Mouse (Mus musculus): ENCODE measurements around the gene Hpf1. TPM values are rescaled to one million over a fixed set of nuclear protein-coding genes. Genes with fewer than 3 reads are reported as not detected.
A peak's percentile ranks its signal among the peaks of the same experiment; 100 is the strongest.

Gene Hpf1
- total and polyA plus RNA-seq, 2 experiments from 2014 or later, result 47.0 to 110 TPM

DNA sequence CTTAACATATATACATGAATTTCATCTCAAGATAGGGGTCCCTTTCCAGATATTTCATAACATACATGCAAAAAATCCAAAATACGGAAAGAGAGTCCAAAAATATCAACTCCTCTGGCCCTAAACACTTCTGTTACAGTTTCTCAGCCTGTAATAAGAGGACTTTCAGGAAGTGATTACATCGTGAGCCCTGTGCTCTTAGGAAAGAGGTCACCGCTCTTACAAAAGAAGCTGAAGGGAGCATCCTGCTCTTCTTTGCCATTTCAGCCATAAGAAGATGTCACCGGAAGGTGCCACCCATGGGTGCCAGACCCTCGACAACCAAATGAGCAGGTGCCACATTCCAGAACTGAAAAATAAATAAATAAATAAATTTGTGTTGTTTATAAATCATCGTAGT is 28.4 kb upstream of the Hpf1 start:
- Histone ChIP-seq H3K9me3 (ENCODE audit: low read length) (no peaks in the 10 kb centered on the region), H3K36me3 (ENCODE audit: insufficient read depth) (no peaks in the 10 kb centered on the region), H3K4me3 (ENCODE audit: low read depth, low read length) (no peak overlapping the region), H3K4me1 (ENCODE audit: insufficient read depth) (no peaks in the 10 kb centered on the region), H3K27me3 (ENCODE audit: insufficient read depth, low read length) (no peaks in the 10 kb centered on the region), H3K9ac (no peak overlapping the region), H3K4me2 (ENCODE audit: low read depth) (no peak overlapping the region), H3K27ac (ENCODE audit: low read depth, low read length) (no peak overlapping the region)
- TF ChIP-seq CTCF (IDR thresholded peaks at IDR 0.05; ENCODE audit: low read depth), result no peak
- 93% methylated on average over 6 of the region's 6 CpGs for WGBS
- no peak for ATAC-seq
- no peak for DNase-seq

GRCm38 (mm10) chr8:60864875-60865274 is 25.3 kb upstream of the Hpf1 start:
- Histone ChIP-seq H3K4me1 (ENCODE audit: insufficient read depth) (no peaks in the 10 kb centered on the region), H3K4me2 (ENCODE audit: low read depth) (no peak overlapping the region), H3K36me3 (ENCODE audit: insufficient read depth) (no peaks in the 10 kb centered on the region), H3K9me3 (ENCODE audit: low read length) (no peaks in the 10 kb centered on the region), H3K27ac (ENCODE audit: low read depth, low read length) (no peak overlapping the region), H3K9ac (no peak overlapping the region), H3K4me3 (ENCODE audit: low read depth, low read length) (no peak overlapping the region), H3K27me3 (ENCODE audit: insufficient read depth, low read length) (no peaks in the 10 kb centered on the region)
- WGBS, result 64% methylated on average over 6 of the region's 6 CpGs
- ATAC-seq, result peak; percentile 21; the same call in 1 of the 2 replicates
- TF ChIP-seq CTCF (IDR thresholded peaks at IDR 0.05; ENCODE audit: low read depth), result no peak
- no peak for DNase-seq

GRCm38 (mm10) chr8:60865504-60866114 is 24.6 kb upstream of the Hpf1 start:
- Histone ChIP-seq H3K9me3 (ENCODE audit: low read length) (no peaks in the 10 kb centered on the region), H3K36me3 (ENCODE audit: insufficient read depth) (no peaks in the 10 kb centered on the region), H3K9ac (no peak overlapping the region), H3K27me3 (ENCODE audit: insufficient read depth, low read length) (no peaks in the 10 kb centered on the region), H3K4me1 (ENCODE audit: insufficient read depth) (no peaks in the 10 kb centered on the region), H3K27ac (ENCODE audit: low read depth, low read length) (no peak overlapping the region), H3K4me3 (ENCODE audit: low read depth, low read length) (no peak overlapping the region), H3K4me2 (ENCODE audit: low read depth) (no peak overlapping the region)
- peak; percentile 89 for DNase-seq
- ATAC-seq, result 0 out of 2 replicates have a peak, but pooled peaks have one; percentile 36
- TF ChIP-seq CTCF (IDR thresholded peaks at IDR 0.05; ENCODE audit: low read depth), result peak; percentile 84
- 31% methylated on average over 3 of the region's 3 CpGs for WGBS

DNA sequence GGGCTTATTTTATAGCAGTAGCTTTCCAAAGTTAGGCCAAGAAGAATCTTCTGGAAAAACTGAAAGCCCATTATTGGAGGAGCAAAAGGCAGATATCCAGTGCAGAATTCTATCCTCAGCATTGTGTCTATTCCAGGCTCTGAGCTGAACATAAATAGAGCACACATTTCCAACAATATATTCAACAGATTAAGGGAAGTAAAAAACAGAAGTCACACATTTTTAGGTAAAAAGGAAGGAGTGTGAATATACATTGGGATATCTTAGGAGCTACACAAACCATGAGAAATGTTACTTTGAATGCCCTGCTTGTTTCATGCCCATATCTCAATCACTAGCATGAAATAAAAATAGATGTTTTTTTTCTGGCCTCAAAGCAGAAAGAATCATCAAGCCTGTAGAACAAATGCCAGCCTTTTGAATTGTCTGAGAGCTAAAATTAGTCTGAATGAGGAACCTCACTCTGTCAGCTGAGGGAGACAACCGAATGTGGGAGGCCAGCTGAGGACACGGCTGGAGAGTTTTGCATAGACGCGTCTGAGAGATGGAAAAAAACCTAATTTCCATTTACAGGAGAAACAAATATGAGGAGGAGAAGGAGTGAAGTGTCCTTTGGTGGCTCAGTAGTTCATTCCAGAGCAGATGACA is 22.6 kb upstream of the Hpf1 start:
- TF ChIP-seq CTCF (IDR thresholded peaks at IDR 0.05; ENCODE audit: low read depth), result no peak
- no peaks in the 10 kb centered on the region for H3K4me1 ChIP-seq (ENCODE audit: insufficient read depth)
- 55% methylated on average over 4 of the region's 4 CpGs for WGBS
- no peaks in the 10 kb centered on the region for H3K27me3 ChIP-seq (ENCODE audit: insufficient read depth, low read length)
- H3K4me2 ChIP-seq (ENCODE audit: low read depth), result no peak overlapping the region
- H3K36me3 ChIP-seq (ENCODE audit: insufficient read depth), result no peaks in the 10 kb centered on the region
- H3K4me3 ChIP-seq (ENCODE audit: low read depth, low read length), result no peak overlapping the region
- no peaks in the 10 kb centered on the region for H3K9me3 ChIP-seq (ENCODE audit: low read length)
- DNase-seq (peak; percentile 34), ATAC-seq (peak; percentile 64)
- H3K9ac ChIP-seq, result no peak overlapping the region
- no peak overlapping the region for H3K27ac ChIP-seq (ENCODE audit: low read depth, low read length)

- Histone ChIP-seq H3K4me3 (ENCODE audit: low read depth, low read length) (no peak overlapping the region), H3K36me3 (ENCODE audit: insufficient read depth) (no peaks in the 10 kb centered on the region), H3K9me3 (ENCODE audit: low read length) (no peaks in the 10 kb centered on the region), H3K4me1 (ENCODE audit: insufficient read depth) (no peaks in the 10 kb centered on the region), H3K4me2 (ENCODE audit: low read depth) (no peak overlapping the region), H3K27ac (ENCODE audit: low read depth, low read length) (no peak overlapping the region), H3K9ac (no peak overlapping the region), H3K27me3 (ENCODE audit: insufficient read depth, low read length) (no peaks in the 10 kb centered on the region)
- DNase-seq (no peak), ATAC-seq (no peak)
- no peak for TF ChIP-seq CTCF (IDR thresholded peaks at IDR 0.05; ENCODE audit: low read depth)
- WGBS, result 93% methylated on average over 4 of the region's 4 CpGs
Measured at GRCm38 (mm10) chr8:60868236-60868965, 21.8 kb upstream of the Hpf1 start.

- TF ChIP-seq CTCF (IDR thresholded peaks at IDR 0.05; ENCODE audit: low read depth), result no peak
- no peak overlapping the region for H3K9ac ChIP-seq
- DNase-seq (no peak), ATAC-seq (no peak)
- no peaks in the 10 kb centered on the region for H3K27me3 ChIP-seq (ENCODE audit: insufficient read depth, low read length)
- H3K4me3 ChIP-seq (ENCODE audit: low read depth, low read length), result no peak overlapping the region
- H3K36me3 ChIP-seq (ENCODE audit: insufficient read depth), result no peaks in the 10 kb centered on the region
- no peaks in the 10 kb centered on the region for H3K4me1 ChIP-seq (ENCODE audit: insufficient read depth)
- H3K27ac ChIP-seq (ENCODE audit: low read depth, low read length), result no peak overlapping the region
- H3K4me2 ChIP-seq (ENCODE audit: low read depth), result no peak overlapping the region
- no peaks in the 10 kb centered on the region for H3K9me3 ChIP-seq (ENCODE audit: low read length)
- WGBS, result 96% methylated on average over 2 of the region's 2 CpGs
Measured at GRCm38 (mm10) chr8:60869761-60870160, 20.5 kb upstream of the Hpf1 start.

Data from forebrain, postnatal 0 days (tissue).